Mouse (Mus musculus): ENCODE data around the gene Creb3l1.

The Creb3l1 gene

GRCm38 (mm10) chr2:92030554-92030953, 6.3 kb upstream of the Creb3l1 start:
- DNase-seq (ENCODE audit: low read depth): no peak

GRCm38 (mm10) chr2:92029387-92030133, 5.3 kb upstream of the Creb3l1 start:
- no peak for DNase-seq (ENCODE audit: low read depth)

GRCm38 (mm10) chr2:92027811-92028590, 3.7 kb upstream of the Creb3l1 start:
- DNase-seq (ENCODE audit: low read depth): no peak

- DNase-seq (ENCODE audit: low read depth): no peak
Observed at GRCm38 (mm10) chr2:92025966-92026365, 1.7 kb upstream of the Creb3l1 start.

GRCm38 (mm10) chr2:92025202-92025601, 900 bp upstream of the Creb3l1 start:
- no peak for DNase-seq (ENCODE audit: low read depth)

GRCm38 (mm10) chr2:92023362-92024273, 684 bp downstream of the Creb3l1 start:
- no peak for DNase-seq (ENCODE audit: low read depth)

- DNase-seq (ENCODE audit: low read depth): no peak
Observed at GRCm38 (mm10) chr2:92020676-92021265, 3.5 kb downstream of the Creb3l1 start.

- no peak for DNase-seq (ENCODE audit: low read depth)
Observed at GRCm38 (mm10) chr2:92017440-92017839, 6.9 kb downstream of the Creb3l1 start.

- DNase-seq (ENCODE audit: low read depth): no peak
Observed at GRCm38 (mm10) chr2:92016981-92017380, 7.3 kb downstream of the Creb3l1 start.

GRCm38 (mm10) chr2:92014891-92015290, 9.4 kb downstream of the Creb3l1 start:
- no peak for DNase-seq (ENCODE audit: low read depth)

- no peak for DNase-seq (ENCODE audit: low read depth)
Observed at GRCm38 (mm10) chr2:92014248-92014647, 10.1 kb downstream of the Creb3l1 start.

- no peak for DNase-seq (ENCODE audit: low read depth)
Observed at GRCm38 (mm10) chr2:92012768-92013445, 11.4 kb downstream of the Creb3l1 start.

GRCm38 (mm10) chr2:92011424-92012353, 12.6 kb downstream of the Creb3l1 start:
- DNase-seq (ENCODE audit: low read depth): no peak

GRCm38 (mm10) chr2:92008623-92009404, 15.5 kb downstream of the Creb3l1 start:
- no peak for DNase-seq (ENCODE audit: low read depth)

GRCm38 (mm10) chr2:92007933-92008622, 16.2 kb downstream of the Creb3l1 start:
- DNase-seq (ENCODE audit: low read depth): peak; percentile 96

GRCm38 (mm10) chr2:92006983-92007921, 17.1 kb downstream of the Creb3l1 start:
- DNase-seq (ENCODE audit: low read depth): no peak

- DNase-seq (ENCODE audit: low read depth): no peak
Observed at GRCm38 (mm10) chr2:92006491-92006890, 17.8 kb downstream of the Creb3l1 start.

- no peak for DNase-seq (ENCODE audit: low read depth)
Observed at GRCm38 (mm10) chr2:92004617-92005016, 19.7 kb downstream of the Creb3l1 start.
